Mouse (Mus musculus) urinary bladder, adult 2 months (tissue): Measurements from ENCODE around the gene Hipk1. TPM values are rescaled to one million over a fixed set of nuclear protein-coding genes. Genes with fewer than 3 reads are reported as not detected.

ENCODE experiments used
- DNase-seq: peaks from one replicate; pipeline ENCODE4 v3.0.0; 2022; ENCODE audit warnings: low spot score
- polyA plus RNA-seq: library from polyadenylated mRNA; depleted of rRNA; stranded (reverse); fragments of >200 nt; gene quantifications from 2 replicates; pipeline ENCODE4 v1.2.3, GENCODE M21; 2012; rRNA removed

Gene Hipk1
- polyA plus RNA-seq, 1 experiment = 31.6 TPM

- DNase-seq = no peak
These were observed 75.3 kb downstream of the Hipk1 start for GRCm38 (mm10) chr3:103715762-103716693.

GRCm38 (mm10) chr3:103714942-103715341 is 76.4 kb downstream of the Hipk1 start:
- DNase-seq = no peak

- no peak for DNase-seq
These were observed 77.0 kb downstream of the Hipk1 start for GRCm38 (mm10) chr3:103714236-103714875.

DNA sequence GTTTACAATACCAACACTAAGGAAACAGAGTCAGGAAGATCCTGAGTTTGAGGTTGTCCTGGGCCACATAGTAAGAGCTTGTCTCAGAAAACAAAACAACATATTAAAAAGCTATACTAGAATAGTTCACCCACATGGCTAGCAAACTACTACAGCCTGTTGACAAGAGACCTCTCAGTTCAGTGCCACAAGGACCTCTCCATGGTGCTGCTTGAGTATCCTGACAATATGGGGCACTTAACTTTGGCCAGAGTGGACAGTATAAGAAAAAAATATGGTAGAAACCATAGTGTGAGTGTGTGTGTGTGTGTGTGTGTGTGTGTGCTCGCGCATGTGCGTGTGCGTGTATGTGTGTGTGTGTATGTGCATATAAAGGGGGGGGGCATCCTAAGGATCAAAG is 79.2 kb downstream of the Hipk1 start:
- no peak for DNase-seq

DNA sequence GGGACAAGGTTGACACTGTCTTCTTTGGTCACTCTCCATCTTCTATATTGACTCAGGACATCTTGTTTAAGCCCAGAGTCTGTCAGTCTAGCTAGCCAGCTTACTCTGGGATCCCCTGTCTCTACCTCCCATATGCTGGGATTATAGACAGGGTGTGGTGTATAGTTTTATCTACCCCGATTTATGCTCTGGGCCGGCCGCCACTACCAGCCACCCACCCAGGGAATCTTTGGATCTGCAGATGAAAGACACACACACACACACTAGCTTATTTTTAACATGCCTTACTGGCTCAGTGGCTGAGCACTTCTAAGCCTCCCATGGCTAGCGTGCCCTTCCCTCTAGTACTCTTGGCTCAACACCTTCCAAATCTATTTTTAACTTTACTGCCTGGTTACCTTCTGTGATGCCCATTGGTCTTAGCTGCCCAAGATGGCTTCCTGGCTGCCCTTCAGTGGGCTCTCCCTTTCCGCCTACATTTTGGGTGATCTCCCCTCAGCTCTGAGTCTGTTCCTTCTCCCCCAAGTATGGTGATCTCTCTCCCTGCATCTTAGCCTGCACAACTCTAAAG is 81.8 kb downstream of the Hipk1 start:
- DNase-seq = no peak

DNA sequence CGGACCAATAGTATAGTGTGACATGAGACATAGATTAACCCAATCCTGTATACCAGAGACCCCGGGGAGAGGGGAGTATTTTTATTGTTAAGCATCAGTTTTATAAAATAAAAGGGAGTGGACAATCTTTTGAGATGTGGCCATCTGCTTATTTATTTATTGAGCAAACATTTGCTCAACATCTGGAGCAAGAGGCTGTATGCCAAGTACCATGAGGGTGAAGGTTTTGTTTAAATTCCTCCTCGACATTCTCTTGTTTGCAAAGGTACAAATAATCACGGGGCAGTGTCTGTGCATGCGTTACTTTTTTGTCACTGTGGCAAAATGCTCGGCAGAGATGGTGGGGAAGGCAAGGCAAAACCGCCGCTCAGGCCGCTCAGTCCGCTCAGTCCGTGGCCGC is 85.9 kb downstream of the Hipk1 start:
- no peak for DNase-seq

DNA sequence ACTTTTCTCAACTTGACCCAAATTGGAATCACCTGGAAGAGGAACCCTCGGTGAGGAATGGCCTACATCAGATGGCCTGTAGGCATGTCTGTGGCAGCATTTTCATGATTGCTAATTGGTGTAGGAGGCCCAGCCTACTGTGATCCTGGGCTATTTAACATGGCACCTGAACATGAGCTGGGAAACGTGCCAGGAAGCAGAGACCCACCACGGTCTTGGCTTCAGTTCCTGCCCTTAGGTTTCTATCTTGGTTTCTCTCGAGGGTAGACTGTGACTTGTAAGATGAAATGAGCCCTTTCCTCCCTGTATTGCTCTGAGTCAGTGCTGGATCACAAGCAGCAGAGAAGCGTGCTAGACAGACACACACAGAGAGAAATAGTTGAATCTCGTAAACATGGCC is 86.7 kb downstream of the Hipk1 start:
- no peak for DNase-seq

DNA sequence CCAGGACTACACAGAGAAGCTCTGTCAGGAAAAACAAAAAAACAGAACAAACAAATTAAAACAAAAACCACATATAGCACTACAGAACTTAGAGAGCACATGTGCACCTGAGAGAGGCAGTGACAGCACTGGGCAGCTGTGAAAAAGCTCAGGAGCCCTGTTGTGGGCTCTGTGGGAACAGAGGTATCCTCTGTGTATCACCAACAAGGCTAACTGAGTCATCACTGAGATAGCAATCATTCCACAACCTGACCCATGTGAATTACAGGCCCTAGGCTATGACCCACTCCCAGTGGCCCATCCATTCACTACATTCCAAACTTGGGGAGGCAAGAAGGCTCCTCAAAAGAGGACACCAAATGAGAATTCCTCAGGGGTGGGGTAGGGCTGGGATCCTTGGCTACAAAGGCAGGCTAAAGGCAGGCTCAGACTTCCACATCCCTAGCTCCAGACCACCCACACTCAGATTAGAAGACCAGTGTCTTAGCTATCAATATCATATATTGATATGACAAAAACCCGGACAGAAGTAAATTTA is 94.9 kb downstream of the Hipk1 start:
- no peak for DNase-seq

GRCm38 (mm10) chr3:103695556-103695955 is 95.8 kb downstream of the Hipk1 start:
- no peak for DNase-seq

DNA sequence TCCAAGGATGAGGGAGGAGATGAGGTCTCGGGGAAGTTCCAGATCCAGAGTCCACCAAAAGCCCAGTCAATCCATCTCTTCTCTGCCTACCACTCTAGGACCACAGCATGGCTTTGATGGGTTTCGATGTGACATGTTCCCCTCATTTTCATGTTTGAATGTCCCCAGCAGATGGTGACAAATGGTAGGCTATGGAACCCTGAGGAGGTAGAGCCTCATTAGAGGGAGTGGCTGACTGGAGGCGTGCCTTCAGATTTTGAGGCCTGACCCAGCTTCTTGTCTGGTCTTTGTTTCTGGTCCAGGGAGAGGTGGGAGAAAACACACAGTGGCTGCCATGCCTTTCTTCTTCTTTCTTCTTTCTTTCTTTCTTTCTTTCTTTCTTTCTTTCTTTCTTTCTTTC is 100.9 kb downstream of the Hipk1 start:
- DNase-seq = no peak

Other genes with a start within 250 kb of the Hipk1 start
- 0.01 and 0.03 TPM in 2 replicates for gene Syt6, start 216.3 kb downstream of the Hipk1 start, polyA plus RNA-seq
- 0.28 and 0.41 TPM in 2 replicates for gene Atg4a-ps, start 145.5 kb downstream of the Hipk1 start, polyA plus RNA-seq
- 23.7 and 36.4 TPM in 2 replicates for gene Olfml3, start 53.6 kb downstream of the Hipk1 start, polyA plus RNA-seq
- not detected in 2 replicates for gene Gm10964, start 52.2 kb downstream of the Hipk1 start, polyA plus RNA-seq
- 7.5 and 8.1 TPM in 2 replicates for gene Dclre1b, start 17.9 kb upstream of the Hipk1 start, polyA plus RNA-seq
- gene Ap4b1, start 18.0 kb upstream of the Hipk1 start, polyA plus RNA-seq = 20.5 and 22.3 TPM in 2 replicates
- gene Gm43064, start 18.0 kb upstream of the Hipk1 start, polyA plus RNA-seq = 0.06 and 0.34 TPM in 2 replicates
- 0.18 and 0.19 TPM in 2 replicates for gene Bcl2l15, start 41.0 kb upstream of the Hipk1 start, polyA plus RNA-seq
- gene Ptpn22, start 68.2 kb upstream of the Hipk1 start, polyA plus RNA-seq = 1.6 and 1.7 TPM in 2 replicates
- 6.6 and 7.9 TPM in 2 replicates for gene Rsbn1, start 122.6 kb upstream of the Hipk1 start, polyA plus RNA-seq
- gene Phtf1, start 176.5 kb upstream of the Hipk1 start, polyA plus RNA-seq = 12.0 and 13.6 TPM in 2 replicates